Mouse (Mus musculus): Measurements from ENCODE around the gene Kcnh7.

GRCm38 (mm10) chr2:62670767-62671166 is 513.3 kb downstream of the Kcnh7 start:
- TF ChIP-seq GATA1 (IDR thresholded peaks at IDR 0.05; ENCODE audit: borderline replicate concordance, low read length) (no peak), FLI1 (IDR thresholded peaks at IDR 0.05; ENCODE audit: low read length) (no peak)
